Mouse (Mus musculus) forebrain, embryonic 11.5 days (tissue): ENCODE measurements around the gene Dennd6a. TPM values are rescaled to one million over a fixed set of nuclear protein-coding genes. Genes with fewer than 3 reads are reported as not detected.
A peak's percentile ranks its signal among the peaks of the same experiment; 100 is the strongest.

Experiments used
- ATAC-seq: fragments of 200-750 bp; cut with Nextera tagmentation; replicated peaks from 2 replicates; pipeline ENCODE4 v1.8.0; 2017; ENCODE audit warnings: moderate TSS enrichment; ENCODE audit not compliant: low FRiP score
- DNase-seq: peaks from one replicate; pipeline ENCODE4 v3.0.0-alpha.2; 2017; ENCODE audit warnings: low spot score
- H3K27ac ChIP-seq: fragments of 300-500 bp; sonication (generic); 2 replicates; pipeline ENCODE4 v1.5.1; 2014; ENCODE audit warnings: low read depth, low read length
- H3K27me3 ChIP-seq: fragments of 300-500 bp; sonication (generic); 2 replicates; pipeline ENCODE4 v1.6.1; 2014; ENCODE audit warnings: mild to moderate bottlenecking, low read length, mixed read lengths; ENCODE audit not compliant: control insufficient read depth, insufficient read depth
- H3K36me3 ChIP-seq: fragments of 300-500 bp; sonication (generic); 2 replicates; pipeline ENCODE4 v1.6.1; 2014; ENCODE audit warnings: mild to moderate bottlenecking, low read length, moderate library complexity, mixed read lengths; ENCODE audit not compliant: control insufficient read depth, insufficient read depth
- H3K4me1 ChIP-seq: fragments of 300-500 bp; sonication (generic); replicated peaks from 2 replicates; pipeline ENCODE4 v1.6.1; 2014; ENCODE audit warnings: low read length, mixed read lengths; ENCODE audit not compliant: control insufficient read depth, insufficient read depth
- H3K4me2 ChIP-seq: fragments of 300-500 bp; sonication (generic); 2 replicates; pipeline ENCODE4 v1.6.1; 2014; ENCODE audit warnings: low read depth, mild to moderate bottlenecking, low read length, moderate library complexity, mixed read lengths; ENCODE audit not compliant: severe bottlenecking
- H3K4me3 ChIP-seq: fragments of 300-500 bp; sonication (generic); 2 replicates; pipeline ENCODE4 v1.5.1; 2014; ENCODE audit warnings: low read depth, low read length
- H3K9ac ChIP-seq: fragments of 300-500 bp; sonication (generic); 2 replicates; pipeline ENCODE4 v1.6.1; 2014; ENCODE audit warnings: low read length
- H3K9me3 ChIP-seq: fragments of 300-500 bp; sonication (generic); 2 replicates; pipeline ENCODE4 v1.6.1; 2016; ENCODE audit warnings: low read length, mixed read lengths; ENCODE audit not compliant: control insufficient read depth
- WGBS: fragments of 180-500 bp; shearing (Covaris S2); extraction: QIAGEN DNeasy Blood & Tissue Kit; methylation state at CpG from one replicate; pipeline ENCODE4 v1.1.7; 2014; 5-methylcytosine and 5-hydroxymethylcytosine counted together
- microRNA-seq: library from miRNA; unstranded; fragments of <30 nt; microRNA quantifications from one replicate; pipeline ENCODE4, GENCODE M21; 2016; ENCODE audit not compliant: insufficient number of aligned reads
- polyA plus RNA-seq: library from polyadenylated mRNA; unstranded; fragments of >200 nt; fragmentation: Nextera tagmentation; extraction: Ambion mirVana; gene quantifications from 2 replicates; pipeline ENCODE4 v1.2.1, GENCODE M21; 2014

Gene Dennd6a
- polyA plus RNA-seq, 1 experiment from 2014 or later, result 38.8 TPM

DNA sequence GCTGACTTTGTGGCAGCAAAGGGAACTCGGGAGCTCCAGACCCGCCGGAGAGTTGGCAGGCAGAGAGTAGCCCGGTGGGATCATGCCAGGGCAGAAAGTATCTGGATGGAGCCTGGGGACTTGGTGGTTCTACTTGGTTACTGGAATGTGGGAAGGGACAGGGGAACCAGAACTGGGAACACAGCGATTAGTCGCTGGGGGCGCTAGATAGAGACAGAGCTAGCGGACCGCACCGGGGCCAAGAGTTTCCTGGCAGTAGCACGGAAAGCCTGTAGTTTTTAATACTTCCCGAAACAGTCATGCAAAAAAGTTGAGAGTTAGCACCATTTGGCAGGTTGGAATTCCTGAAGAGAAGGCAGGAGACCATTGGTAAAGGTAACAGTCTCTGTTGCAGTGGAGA, 101.7 kb downstream of the Dennd6a start:
- H3K4me3 ChIP-seq, result no peak overlapping the region
- H3K4me1 ChIP-seq, result 0 out of 2 replicates have a peak, but pooled peaks cover 3% of the 10 kb centered on the region
- peak; percentile 56 for DNase-seq
- H3K36me3 ChIP-seq, result no peaks in the 10 kb centered on the region
- no peak overlapping the region for H3K9ac ChIP-seq
- no peaks in the 10 kb centered on the region for H3K9me3 ChIP-seq
- H3K4me2 ChIP-seq, result no peak overlapping the region
- ATAC-seq, result no peak
- WGBS, result 18% methylated on average over 12 of the region's 12 CpGs
- no peak overlapping the region for H3K27ac ChIP-seq
- H3K27me3 ChIP-seq, result no peaks in the 10 kb centered on the region

DNA sequence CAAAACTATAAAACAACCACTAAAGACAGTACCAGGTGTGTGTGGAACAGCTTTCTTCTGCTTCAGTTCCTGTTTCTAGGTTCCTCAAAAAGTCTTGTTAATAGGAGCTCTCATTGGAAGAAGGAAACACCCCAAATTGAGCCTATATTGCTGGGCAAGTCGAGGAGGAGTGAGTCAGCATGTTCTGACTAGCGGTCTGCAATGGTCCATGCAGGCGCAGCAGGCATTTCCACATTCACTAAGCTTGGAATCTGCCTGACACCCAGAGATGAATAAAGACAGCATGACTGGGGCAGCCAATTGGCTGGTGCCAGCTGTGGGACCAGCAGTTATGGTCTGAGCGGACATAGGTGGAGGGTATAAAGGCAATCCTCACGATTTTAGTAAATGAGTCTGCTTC, 102.1 kb downstream of the Dennd6a start:
- DNase-seq (no peak), ATAC-seq (no peak)
- Histone ChIP-seq H3K9me3 (no peaks in the 10 kb centered on the region), H3K27ac (no peak overlapping the region), H3K4me2 (no peak overlapping the region), H3K4me3 (no peak overlapping the region), H3K36me3 (no peaks in the 10 kb centered on the region), H3K9ac (no peak overlapping the region), H3K27me3 (no peaks in the 10 kb centered on the region), H3K4me1 (no peaks in the 10 kb centered on the region)
- WGBS, result 77% methylated on average over 5 of the region's 5 CpGs

Small RNA genes lying within 50 kb of the gene (microRNA-seq; reads per million reads assigned to microRNA genes)
- gene Mir7672, result not detected

Other genes starting within 250 kb of the Dennd6a start
- gene Slmap, start 38.9 kb upstream of the Dennd6a start, polyA plus RNA-seq, result 24.9 and 25.5 TPM in 2 replicates
- gene Arf4, start 64.2 kb downstream of the Dennd6a start, polyA plus RNA-seq, result 535 and 566 TPM in 2 replicates
- gene Pde12, start 96.0 kb downstream of the Dennd6a start, polyA plus RNA-seq, result 12.9 and 13.4 TPM in 2 replicates
- gene Dnah12, start 119.4 kb downstream of the Dennd6a start, polyA plus RNA-seq, result 0.04 TPM in 1 of 2 replicates, not detected in the other